Mouse (Mus musculus) limb, embryonic 11.5 days (tissue): ENCODE results near the gene Cspg4. TPM values are rescaled to one million over a fixed set of nuclear protein-coding genes. Genes with fewer than 3 reads are reported as not detected.

Experiments used
- ATAC-seq: fragments of 200-750 bp; cut with Nextera tagmentation; 2 replicates; pipeline ENCODE4 v1.8.0; 2017; ENCODE audit warnings: low read depth; ENCODE audit not compliant: insufficient number of reproducible peaks, low FRiP score, low TSS enrichment
- DNase-seq: peaks from one replicate; pipeline ENCODE4 v3.0.0-alpha.2; 2015; ENCODE audit warnings: low spot score
- H3K27ac ChIP-seq: fragments of 300-500 bp; sonication (generic); replicated peaks from 2 replicates; pipeline ENCODE4 v1.5.1; 2014; ENCODE audit warnings: low read depth, mild to moderate bottlenecking, low read length
- H3K27me3 ChIP-seq: fragments of 300-500 bp; sonication (generic); 2 replicates; pipeline ENCODE4 v1.6.1; 2014; ENCODE audit warnings: mild to moderate bottlenecking, low read length, mixed read lengths; ENCODE audit not compliant: control insufficient read depth, insufficient read depth
- H3K36me3 ChIP-seq: fragments of 300-500 bp; sonication (generic); 2 replicates; pipeline ENCODE4 v1.6.1; 2014; ENCODE audit warnings: mild to moderate bottlenecking, low read length, moderate library complexity, mixed read lengths; ENCODE audit not compliant: control insufficient read depth, insufficient read depth
- H3K4me1 ChIP-seq: fragments of 300-500 bp; sonication (generic); 2 replicates; pipeline ENCODE4 v1.6.1; 2014; ENCODE audit warnings: low read length, mixed read lengths; ENCODE audit not compliant: control insufficient read depth, insufficient read depth
- H3K4me2 ChIP-seq: fragments of 300-500 bp; sonication (generic); 2 replicates; pipeline ENCODE4 v1.6.1; 2014; ENCODE audit warnings: low read depth, mild to moderate bottlenecking, moderate library complexity; ENCODE audit not compliant: severe bottlenecking
- H3K4me3 ChIP-seq: fragments of 300-500 bp; sonication (generic); 2 replicates; pipeline ENCODE4 v1.5.1; 2014; ENCODE audit warnings: low read depth, low read length
- H3K9ac ChIP-seq: fragments of 300-500 bp; sonication (generic); 2 replicates; pipeline ENCODE4 v1.6.1; 2014; ENCODE audit warnings: mild to moderate bottlenecking, low read length
- H3K9me3 ChIP-seq: fragments of 300-500 bp; sonication (generic); 2 replicates; pipeline ENCODE4 v1.6.1; 2016; ENCODE audit warnings: low read length; ENCODE audit not compliant: control insufficient read depth
- WGBS: fragments of 180-500 bp; shearing (Covaris S2); extraction: QIAGEN DNeasy Blood & Tissue Kit; methylation state at CpG from one replicate; pipeline ENCODE4 v1.1.7; 2014; 5-methylcytosine and 5-hydroxymethylcytosine counted together
- polyA plus RNA-seq: library from polyadenylated mRNA; unstranded; fragments of >200 nt; fragmentation: Nextera tagmentation; extraction: Ambion mirVana; gene quantifications from 2 replicates; pipeline ENCODE4 v1.2.1, GENCODE M21; 2014

The Cspg4 gene
- polyA plus RNA-seq, 1 experiment from 2014 or later: 5.5 TPM

- 85% methylated on average over 5 of the region's 5 CpGs for WGBS
- H3K9me3 ChIP-seq: no peaks in the 10 kb centered on the region
- no peak for ATAC-seq
- H3K4me1 ChIP-seq: peaks cover 15% of the 10 kb centered on the region; the same call in 1 of the 2 replicates
- H3K27me3 ChIP-seq: no peaks in the 10 kb centered on the region
- H3K36me3 ChIP-seq: no peaks in the 10 kb centered on the region; the same call in 1 of the 2 replicates
- H3K9ac ChIP-seq: no peak overlapping the region
- no peak for DNase-seq
- no peak overlapping the region for H3K27ac ChIP-seq
- H3K4me2 ChIP-seq: no peak overlapping the region
- H3K4me3 ChIP-seq: no peak overlapping the region
Observed at GRCm38 (mm10) chr9:56877284-56877683, 12.5 kb downstream of the Cspg4 start.

- peak; percentile 55; the same call in 1 of the 2 replicates for ATAC-seq
- no peak overlapping the region for H3K4me3 ChIP-seq
- H3K4me1 ChIP-seq: peaks cover 19% of the 10 kb centered on the region; the same call in 1 of the 2 replicates
- 50% methylated on average over 9 of the region's 9 CpGs for WGBS
- H3K9ac ChIP-seq: peak overlapping the region; percentile 27; the same call in 1 of the 2 replicates
- no peak overlapping the region for H3K4me2 ChIP-seq
- peak overlapping the region; percentile 79 for H3K27ac ChIP-seq
- DNase-seq: peak; percentile 57
- H3K36me3 ChIP-seq: no peaks in the 10 kb centered on the region; the same call in 1 of the 2 replicates
- no peaks in the 10 kb centered on the region for H3K9me3 ChIP-seq
- H3K27me3 ChIP-seq: no peaks in the 10 kb centered on the region
Observed at GRCm38 (mm10) chr9:56880790-56881189, 16.0 kb downstream of the Cspg4 start.

GRCm38 (mm10) chr9:56881539-56882082 lies 16.8 kb downstream of the Cspg4 start:
- DNase-seq (no peak), ATAC-seq (peak; percentile 60; the same call in 1 of the 2 replicates)
- Histone ChIP-seq H3K27ac (peak overlapping the region; percentile 79), H3K4me3 (no peak overlapping the region), H3K9me3 (no peaks in the 10 kb centered on the region), H3K36me3 (no peaks in the 10 kb centered on the region; the same call in 1 of the 2 replicates), H3K27me3 (no peaks in the 10 kb centered on the region), H3K4me1 (peaks cover 19% of the 10 kb centered on the region; the same call in 1 of the 2 replicates), H3K9ac (no peak overlapping the region), H3K4me2 (no peak overlapping the region)
- WGBS: 63% methylated on average over 3 of the region's 3 CpGs

GRCm38 (mm10) chr9:56882283-56882682 lies 17.4 kb downstream of the Cspg4 start:
- Histone ChIP-seq H3K4me2 (no peak overlapping the region), H3K27ac (peak overlapping the region; percentile 79), H3K27me3 (no peaks in the 10 kb centered on the region), H3K4me3 (no peak overlapping the region), H3K9ac (no peak overlapping the region), H3K36me3 (peaks cover 3% of the 10 kb centered on the region; the same call in 1 of the 2 replicates), H3K4me1 (peaks cover 19% of the 10 kb centered on the region; the same call in 1 of the 2 replicates), H3K9me3 (no peaks in the 10 kb centered on the region)
- 72% methylated on average over 4 of the region's 4 CpGs for WGBS
- DNase-seq: no peak
- ATAC-seq: no peak

- no peaks in the 10 kb centered on the region for H3K27me3 ChIP-seq
- WGBS: 60% methylated on average over 12 of the region's 12 CpGs
- peaks cover 19% of the 10 kb centered on the region; the same call in 1 of the 2 replicates for H3K4me1 ChIP-seq
- peak overlapping the region; percentile 79; the same call in 1 of the 2 replicates for H3K27ac ChIP-seq
- DNase-seq: no peak
- H3K36me3 ChIP-seq: peaks cover 3% of the 10 kb centered on the region; the same call in 1 of the 2 replicates
- no peak for ATAC-seq
- H3K9ac ChIP-seq: no peak overlapping the region
- H3K4me2 ChIP-seq: no peak overlapping the region
- H3K9me3 ChIP-seq: no peaks in the 10 kb centered on the region
- no peak overlapping the region for H3K4me3 ChIP-seq
Observed at GRCm38 (mm10) chr9:56882818-56883217, 18.0 kb downstream of the Cspg4 start.

DNA sequence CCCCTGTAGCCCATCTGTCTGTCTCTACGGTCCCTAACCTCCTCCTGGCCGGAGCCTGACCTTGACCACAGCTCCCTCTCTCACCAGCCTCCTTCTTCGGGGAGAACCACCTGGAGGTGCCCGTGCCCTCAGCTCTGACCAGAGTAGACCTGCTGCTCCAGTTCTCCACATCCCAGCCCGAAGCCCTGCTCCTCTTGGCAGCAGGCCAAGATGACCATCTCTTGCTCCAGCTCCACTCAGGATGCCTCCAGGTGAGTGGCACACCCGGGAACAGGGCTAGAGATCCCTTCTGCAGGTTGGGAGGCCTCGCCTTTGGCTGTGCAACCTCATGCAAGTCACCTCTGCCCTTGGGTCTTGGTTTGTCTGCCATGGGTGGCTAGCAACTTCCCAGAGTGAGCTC lies 18.6 kb downstream of the Cspg4 start:
- ATAC-seq (no peak), DNase-seq (no peak)
- Histone ChIP-seq H3K36me3 (peaks cover 3% of the 10 kb centered on the region; the same call in 1 of the 2 replicates), H3K9me3 (no peaks in the 10 kb centered on the region), H3K9ac (no peak overlapping the region), H3K27me3 (no peaks in the 10 kb centered on the region), H3K4me3 (no peak overlapping the region), H3K4me2 (no peak overlapping the region), H3K27ac (no peak overlapping the region), H3K4me1 (peaks cover 19% of the 10 kb centered on the region; the same call in 1 of the 2 replicates)
- WGBS: 92% methylated on average over 7 of the region's 7 CpGs

GRCm38 (mm10) chr9:56884328-56884727 lies 19.5 kb downstream of the Cspg4 start:
- no peak overlapping the region for H3K4me2 ChIP-seq
- no peak overlapping the region for H3K4me3 ChIP-seq
- H3K9ac ChIP-seq: no peak overlapping the region
- H3K27me3 ChIP-seq: no peaks in the 10 kb centered on the region
- no peaks in the 10 kb centered on the region for H3K9me3 ChIP-seq
- 84% methylated on average over 4 of the region's 4 CpGs for WGBS
- peaks cover 19% of the 10 kb centered on the region; the same call in 1 of the 2 replicates for H3K4me1 ChIP-seq
- ATAC-seq (no peak), DNase-seq (no peak)
- peaks cover 3% of the 10 kb centered on the region; the same call in 1 of the 2 replicates for H3K36me3 ChIP-seq
- H3K27ac ChIP-seq: no peak overlapping the region

- Histone ChIP-seq H3K9me3 (no peaks in the 10 kb centered on the region), H3K27me3 (no peaks in the 10 kb centered on the region), H3K27ac (no peak overlapping the region), H3K4me2 (no peak overlapping the region), H3K9ac (no peak overlapping the region), H3K36me3 (peaks cover 3% of the 10 kb centered on the region; the same call in 1 of the 2 replicates), H3K4me1 (peaks cover 18% of the 10 kb centered on the region), H3K4me3 (no peak overlapping the region)
- DNase-seq (peak; percentile 72), ATAC-seq (no peak)
- WGBS: 58% methylated on average over 13 of the region's 13 CpGs
Observed at GRCm38 (mm10) chr9:56886113-56886512, 21.3 kb downstream of the Cspg4 start.
